ENCODE assay signal across 42 mouse cellular contexts in genomic region chr16:8675559-8675958, GRCm38 (mm10). TPM values are rescaled to one million over a fixed set of nuclear protein-coding genes. Genes with fewer than 3 reads are reported as not detected.
DNase-seq lines count a peak whose midpoint lies in the region; ATAC-seq lines count a peak whose summit lies in the region.
"Had no signal": no experiment of that assay in that cellular context is flagged by ENCODE, and none has a peak within 500 bp of the region (broad histone marks: within the 10 kb centered on the region; RNA-seq: fewer than 3 reads in every experiment).

No protein-coding gene starts in this region.

- peaks cover 37% of the 10 kb centered on the region for H3K4me1 ChIP-seq in liver, embryonic 11.5 days (replicated peaks; ENCODE audit: control insufficient read depth, insufficient read depth, low read length)
- peaks cover 78% of the 10 kb centered on the region for H3K4me1 ChIP-seq in liver, embryonic 16.5 days (ENCODE audit: control insufficient read depth, low read depth, low read length)

- H3K9ac ChIP-seq in liver, embryonic 11.5 days (ENCODE audit: low read depth, low read length), result no peak overlapping the region
- H3K9ac ChIP-seq in liver, embryonic 16.5 days (ENCODE audit: low read depth, low read length), result peak overlapping the region; percentile 58
- H3K9ac ChIP-seq: embryonic facial prominence, embryonic 15.5 days; heart, embryonic 13.5 days had no signal

- no peak; the same call in 1 of the 2 replicates for ATAC-seq in liver, embryonic 11.5 days (replicated peaks; ENCODE audit: low FRiP score)
- peak; percentile 33 for ATAC-seq in liver, embryonic 16.5 days (ENCODE audit: low read depth)
- ATAC-seq: forebrain, embryonic 16.5 days; hindbrain, embryonic 16.5 days had no signal

- H3K9me3 ChIP-seq in liver, embryonic 11.5 days (ENCODE audit: control insufficient read depth, low read length), result no peaks in the 10 kb centered on the region
- H3K9me3 ChIP-seq in liver, embryonic 16.5 days (replicated peaks; ENCODE audit: control insufficient read depth, low read length), result no peaks in the 10 kb centered on the region
- H3K9me3 ChIP-seq: embryonic facial prominence, embryonic 10.5 days; embryonic facial prominence, embryonic 15.5 days; forebrain, embryonic 10.5 days; heart, embryonic 13.5 days; hindbrain, embryonic 10.5 days; megakaryocyte, embryonic 14.5 days had no signal

- DNase-seq in spleen, adult 12 weeks (ENCODE audit: low spot score), result peak; percentile 58
- no peak for DNase-seq in spleen, adult 18-20 months
- DNase-seq in liver, embryonic 11.5 days (ENCODE audit: low spot score), result no peak
- no peak for DNase-seq in lung, postnatal 36 days
- DNase-seq in adrenal gland, postnatal 4 days (ENCODE audit: low spot score in 2 of 2), result no peak
- DNase-seq in heart, postnatal 36 days, result no peak
- DNase-seq in gastrocnemius, postnatal 10 days, result no peak
- DNase-seq: adrenal gland, adult 8-10 months; cerebellum, adult 18-20 months; cerebellum, postnatal 10 days; heart, postnatal 10 days; kidney, adult 2 months; kidney, postnatal 4 days; lung, postnatal 4 days; midbrain, embryonic 14.5 days; thymus, adult 2 months; thymus, postnatal 36 days had no signal

- H3K36me3 ChIP-seq in liver, embryonic 11.5 days (ENCODE audit: control insufficient read depth, insufficient read depth, low read length), result no peaks in the 10 kb centered on the region
- no peaks in the 10 kb centered on the region for H3K36me3 ChIP-seq in liver, embryonic 16.5 days (ENCODE audit: control insufficient read depth, insufficient read depth)
- H3K36me3 ChIP-seq: embryonic facial prominence, embryonic 10.5 days; embryonic facial prominence, embryonic 15.5 days; forebrain, embryonic 10.5 days; heart, embryonic 13.5 days had no signal

- intact Hi-C loops in heart, postnatal 36 days (cut with DNase I), result no loop called here

- peak overlapping the region; percentile 28 for H3K4me2 ChIP-seq in liver, embryonic 11.5 days
- H3K4me2 ChIP-seq in liver, embryonic 16.5 days (ENCODE audit: low read depth, low read length), result peak overlapping the region; percentile 72
- H3K4me2 ChIP-seq: embryonic facial prominence, embryonic 15.5 days; heart, embryonic 13.5 days had no signal

- peaks cover 4% of the 10 kb centered on the region; the same call in 1 of the 2 replicates for H3K27me3 ChIP-seq in liver, embryonic 11.5 days (replicated peaks; ENCODE audit: control insufficient read depth, insufficient read depth, low read length)
- no peaks in the 10 kb centered on the region for H3K27me3 ChIP-seq in liver, embryonic 16.5 days (ENCODE audit: control insufficient read depth, insufficient read depth, low read depth, low read length)

- H3K4me3 ChIP-seq in liver, embryonic 11.5 days (ENCODE audit: low read depth, low read length), result no peak overlapping the region
- H3K4me3 ChIP-seq in liver, embryonic 16.5 days (ENCODE audit: low read depth, low read length), result peak overlapping the region; percentile 41
- H3K4me3 ChIP-seq: embryonic facial prominence, embryonic 10.5 days; embryonic facial prominence, embryonic 15.5 days; forebrain, embryonic 10.5 days; heart, embryonic 13.5 days; hindbrain, embryonic 10.5 days; megakaryocyte, embryonic 14.5 days had no signal

- 66% methylated on average over 8 of the region's 8 CpGs for WGBS in liver, embryonic 11.5 days
- 34% methylated on average over 8 of the region's 8 CpGs for WGBS in liver, embryonic 16.5 days (ENCODE audit: insufficient replicate concordance)

- 0 out of 2 replicates have a peak overlapping the region, but pooled peaks have one; percentile 42 for H3K27ac ChIP-seq in liver, embryonic 11.5 days (ENCODE audit: low read depth, low read length)
- H3K27ac ChIP-seq in liver, embryonic 16.5 days (ENCODE audit: low read length), result peak overlapping the region; percentile 98
- H3K27ac ChIP-seq: embryonic facial prominence, embryonic 10.5 days; embryonic facial prominence, embryonic 15.5 days; forebrain, embryonic 10.5 days; heart, embryonic 13.5 days; hindbrain, embryonic 10.5 days; kidney, postnatal 0 days had no signal

RNA-seq across cellular contexts. Expression of gene Carhsp1, which starts 3.6 kb away (rescaled TPM):
- 24.9 and 25.4 TPM in 2 replicates for polyA plus RNA-seq in liver, embryonic 11.5 days (2014; fragmentation: Nextera tagmentation; extraction: Ambion mirVana)
- polyA plus RNA-seq in liver, embryonic 16.5 days (2015; fragmentation: Nextera tagmentation; extraction: Ambion mirVana), result 95.2 and 96.6 TPM in 2 replicates
- 10 to 100 TPM; 78.2 to 81.1 TPM for total RNA-seq in adrenal gland, postnatal 4 days (2021)
- total RNA-seq in heart, postnatal 36 days (2021), result 10 to 100 TPM; 16.9 to 18.0 TPM
- total RNA-seq in gastrocnemius, postnatal 10 days (2021), result 10 to 100 TPM; 22.3 to 25.9 TPM

RNA-seq across cellular contexts. Expression of gene Gm5767, which starts 5.0 kb away (rescaled TPM):
- polyA plus RNA-seq in liver, embryonic 11.5 days (2014; fragmentation: Nextera tagmentation; extraction: Ambion mirVana), result not detected in 2 replicates
- polyA plus RNA-seq in liver, embryonic 16.5 days (2015; fragmentation: Nextera tagmentation; extraction: Ambion mirVana), result 0.15 TPM in 1 of 2 replicates, not detected in the other
- not detected for total RNA-seq in adrenal gland, postnatal 4 days (2021)
- total RNA-seq in heart, postnatal 36 days (2021), result not detected
- total RNA-seq in gastrocnemius, postnatal 10 days (2021), result not detected
- total RNA-seq: adrenal gland, adult 8-10 months; CH12.LX; ES-E14; gastrocnemius, adult 8-10 months; heart, adult 8-10 months; heart, postnatal 10 days; layer of hippocampus, adult 8-10 months; layer of hippocampus, postnatal 25 days; liver, adult 2 months; monocyte, adult 5-6 weeks had no signal
- polyA plus RNA-seq: C2C12; cortical plate, adult 2 months; embryonic facial prominence, embryonic 10.5 days; embryonic facial prominence, embryonic 15.5 days; forebrain, embryonic 16.5 days; heart, embryonic 13.5 days; hindbrain, embryonic 10.5 days; hindbrain, embryonic 16.5 days; intestine, embryonic 14.5 days; kidney, postnatal 0 days; limb, embryonic 11.5 days; lung, embryonic 16.5 days; midbrain, embryonic 14.5 days; neural tube, embryonic 14.5 days; small intestine, adult 2 months had no signal

RNA-seq across cellular contexts. Expression of gene Tmem186, which starts 38.0 kb away (rescaled TPM):
- polyA plus RNA-seq in liver, embryonic 11.5 days (2014; fragmentation: Nextera tagmentation; extraction: Ambion mirVana), result 16.4 and 19.4 TPM in 2 replicates
- 8.9 and 9.7 TPM in 2 replicates for polyA plus RNA-seq in liver, embryonic 16.5 days (2015; fragmentation: Nextera tagmentation; extraction: Ambion mirVana)
- 10 to 100 TPM; 18.2 to 20.8 TPM for total RNA-seq in adrenal gland, postnatal 4 days (2021)
- total RNA-seq in heart, postnatal 36 days (2021), result 10 to 100 TPM; 16.7 to 16.8 TPM
- 1 to 10 TPM; 8.6 to 9.2 TPM for total RNA-seq in gastrocnemius, postnatal 10 days (2021)

RNA-seq across cellular contexts. Expression of gene Pmm2, which starts 38.1 kb away (rescaled TPM):
- 52.9 and 55.8 TPM in 2 replicates for polyA plus RNA-seq in liver, embryonic 11.5 days (2014; fragmentation: Nextera tagmentation; extraction: Ambion mirVana)
- polyA plus RNA-seq in liver, embryonic 16.5 days (2015; fragmentation: Nextera tagmentation; extraction: Ambion mirVana), result 29.5 and 30.1 TPM in 2 replicates
- 10 to 100 TPM; 78.2 to 82.1 TPM for total RNA-seq in adrenal gland, postnatal 4 days (2021)
- 10 to 100 TPM; 33.5 to 36.0 TPM for total RNA-seq in heart, postnatal 36 days (2021)
- total RNA-seq in gastrocnemius, postnatal 10 days (2021), result 10 to 100 TPM; 29.1 to 30.7 TPM
